Mouse (Mus musculus) CH12.LX (cell line): ENCODE results near the gene Mroh8. TPM values are rescaled to one million over a fixed set of nuclear protein-coding genes. Genes with fewer than 3 reads are reported as not detected.

Experiments
- DNase-seq: peaks from one replicate; pipeline ENCODE4 v3.0.0-alpha.2; 2013; ENCODE audit errors: extremely low read depth
- H3K27ac ChIP-seq: 2 replicates; pipeline ENCODE4 v1.5.1; 2012; ENCODE audit warnings: low read depth, mild to moderate bottlenecking, control low read depth, moderate library complexity; ENCODE audit not compliant: insufficient read depth
- H3K27me3 ChIP-seq: replicated peaks from 2 replicates; pipeline ENCODE3; 2012; ENCODE audit warnings: inconsistent platforms
- H3K36me3 ChIP-seq, 2 experiments: replicated peaks in 1 of 2; 2 replicates each; pipeline versions ENCODE3 to v1.6.1; 2012; ENCODE audit warnings: inconsistent platforms in 1 of 2, low read length in 1 of 2, mild to moderate bottlenecking in 1 of 2, mixed read lengths in 1 of 2, moderate library complexity in 1 of 2; ENCODE audit not compliant: control insufficient read depth in 1 of 2, insufficient read depth in 1 of 2
- H3K4me1 ChIP-seq, 2 experiments: 2 replicates each; pipeline ENCODE4 v1.6.1; 2012; ENCODE audit warnings: inconsistent platforms in 1 of 2, moderate library complexity in 1 of 2; ENCODE audit not compliant: insufficient read depth in 2 of 2, control insufficient read depth in 1 of 2
- H3K4me2 ChIP-seq: 2 replicates; pipeline ENCODE4 v1.6.1; 2012; ENCODE audit warnings: low read depth, mild to moderate bottlenecking, control low read depth; ENCODE audit not compliant: poor library complexity, insufficient read depth, severe bottlenecking
- H3K4me3 ChIP-seq, 3 experiments: fragments of 150-350 bp in 1 of 3; sonication (generic) in 1 of 3; replicated peaks in 1 of 3; 2 replicates each; pipeline versions ENCODE3 to v1.5.1; 2011 to 2012; ENCODE audit warnings: low read depth in 2 of 3, low read length in 2 of 3, mild to moderate bottlenecking in 2 of 3, moderate library complexity in 2 of 3, control low read depth in 1 of 3, improper control_type of control experiment in 1 of 3, inconsistent platforms in 1 of 3, mixed read lengths in 1 of 3; ENCODE audit not compliant: poor library complexity in 1 of 3
- H3K79me2 ChIP-seq: replicated peaks from 2 replicates; pipeline ENCODE4 v1.6.1; 2012; ENCODE audit warnings: mild to moderate bottlenecking, moderate library complexity; ENCODE audit not compliant: control insufficient read depth, poor library complexity, insufficient read depth, severe bottlenecking; ENCODE audit errors: extremely low read depth
- H3K9ac ChIP-seq: 2 replicates; pipeline ENCODE4 v1.6.1; 2012; ENCODE audit warnings: low read depth, mild to moderate bottlenecking, control low read depth, moderate library complexity; ENCODE audit not compliant: insufficient read depth
- H3K9me3 ChIP-seq: replicated peaks from 2 replicates; pipeline ENCODE3; 2012; ENCODE audit warnings: low read length, inconsistent platforms, mixed read lengths
- CHD1 ChIP-seq: IDR thresholded peaks from 2 replicates; pipeline ENCODE4 v1.6.1; 2012; ENCODE audit warnings: low read depth, low read length, improper control_type of control experiment, inconsistent platforms
- CHD2 ChIP-seq: IDR thresholded peaks from 2 replicates; pipeline ENCODE4 v1.6.1; 2011; ENCODE audit warnings: low read length, improper control_type of control experiment
- E2F4 ChIP-seq: IDR thresholded peaks from 2 replicates; pipeline ENCODE4 v1.6.1; 2011; ENCODE audit warnings: low read depth, low read length, improper control_type of control experiment; ENCODE audit not compliant: insufficient replicate concordance
- ELF1 ChIP-seq: IDR thresholded peaks from 2 replicates; pipeline ENCODE4 v1.6.1; 2014; ENCODE audit warnings: low read depth, mild to moderate bottlenecking, inconsistent platforms, low read length, improper control_type of control experiment
- EP300 ChIP-seq: IDR thresholded peaks from 2 replicates; pipeline ENCODE4 v1.6.1; 2011; ENCODE audit warnings: low read length, improper control_type of control experiment
- ETS1 ChIP-seq: conservative IDR thresholded peaks from 2 replicates; pipeline ENCODE4 v1.6.1; 2012; ENCODE audit warnings: low read depth, mild to moderate bottlenecking, inconsistent platforms, low read length, improper control_type of control experiment, moderate library complexity
- GABPA ChIP-seq: IDR thresholded peaks from 2 replicates; pipeline ENCODE4 v1.6.1; 2012; ENCODE audit warnings: low read depth, low read length, improper control_type of control experiment, inconsistent platforms; ENCODE audit not compliant: insufficient replicate concordance
- IRF4 ChIP-seq: IDR thresholded peaks from 2 replicates; pipeline ENCODE4 v1.6.1; 2014; ENCODE audit warnings: low read depth, mild to moderate bottlenecking, inconsistent platforms, low read length, improper control_type of control experiment
- JUN ChIP-seq: IDR thresholded peaks from 2 replicates; pipeline ENCODE4 v1.6.1; 2011; ENCODE audit warnings: low read depth, mild to moderate bottlenecking, low read length, improper control_type of control experiment, moderate library complexity; ENCODE audit not compliant: insufficient read depth
- JUND ChIP-seq: conservative IDR thresholded peaks from 2 replicates; pipeline ENCODE4 v1.6.1; 2011; ENCODE audit warnings: low read depth, low read length, improper control_type of control experiment
- KAT2A ChIP-seq: IDR thresholded peaks from 2 replicates; pipeline ENCODE4 v1.6.1; 2012; ENCODE audit warnings: low read length, improper control_type of control experiment, inconsistent platforms; ENCODE audit not compliant: insufficient replicate concordance
- MAFK ChIP-seq: IDR thresholded peaks from 2 replicates; pipeline ENCODE4 v1.6.1; 2011; ENCODE audit warnings: low read length, improper control_type of control experiment; ENCODE audit not compliant: insufficient replicate concordance
- MYC ChIP-seq: IDR thresholded peaks from 2 replicates; pipeline ENCODE4 v1.6.1; 2011; ENCODE audit warnings: low read depth, mild to moderate bottlenecking, improper control_type of control experiment, low read length
- NELFE ChIP-seq: IDR thresholded peaks from 2 replicates; pipeline ENCODE4 v1.6.1; 2011; ENCODE audit warnings: low read depth, low read length, improper control_type of control experiment
- NRF1 ChIP-seq: IDR thresholded peaks from 2 replicates; pipeline ENCODE4 v1.6.1; 2014; ENCODE audit warnings: low read depth, mild to moderate bottlenecking, inconsistent platforms, low read length, improper control_type of control experiment, moderate library complexity
- PAX5 ChIP-seq: IDR thresholded peaks from 2 replicates; pipeline ENCODE4 v1.6.1; 2012; ENCODE audit warnings: low read length, inconsistent platforms, mixed read lengths
- POLR2A ChIP-seq: IDR thresholded peaks from 2 replicates; pipeline ENCODE4 v1.6.1; 2011; ENCODE audit warnings: low read depth, mild to moderate bottlenecking, improper control_type of control experiment, low read length
- POLR2AphosphoS2 ChIP-seq: IDR thresholded peaks from 2 replicates; pipeline ENCODE4 v1.6.1; 2011; ENCODE audit warnings: low read depth, low read length, improper control_type of control experiment
- RAD21 ChIP-seq: IDR thresholded peaks from 2 replicates; pipeline ENCODE4 v1.6.1; 2011; ENCODE audit warnings: low read depth, mild to moderate bottlenecking, low read length, improper control_type of control experiment, moderate library complexity
- RCOR1 ChIP-seq: conservative IDR thresholded peaks from 2 replicates; pipeline ENCODE4 v1.6.1; 2012; ENCODE audit warnings: low read depth, mild to moderate bottlenecking, inconsistent platforms, low read length, improper control_type of control experiment
- SMC3 ChIP-seq: IDR thresholded peaks from 2 replicates; pipeline ENCODE4 v1.6.1; 2011; ENCODE audit warnings: low read depth, low read length, improper control_type of control experiment
- TBP ChIP-seq: conservative IDR thresholded peaks from 2 replicates; pipeline ENCODE4 v1.6.1; 2011; ENCODE audit warnings: low read depth, low read length, improper control_type of control experiment
- TCF12 ChIP-seq: IDR thresholded peaks from 2 replicates; pipeline ENCODE4 v1.6.1; 2014; ENCODE audit warnings: low read depth, mild to moderate bottlenecking, inconsistent platforms, low read length, improper control_type of control experiment
- UBTF ChIP-seq: IDR thresholded peaks from 2 replicates; pipeline ENCODE4 v1.6.1; 2012; ENCODE audit warnings: low read depth, mild to moderate bottlenecking, inconsistent platforms, low read length, improper control_type of control experiment, moderate library complexity
- USF1 ChIP-seq: IDR thresholded peaks from 2 replicates; pipeline ENCODE4 v1.6.1; 2014; ENCODE audit warnings: low read depth, mild to moderate bottlenecking, inconsistent platforms, low read length, improper control_type of control experiment
- ZMIZ1 ChIP-seq: IDR thresholded peaks from 2 replicates; pipeline ENCODE4 v1.6.1; 2012; ENCODE audit warnings: low read depth, mild to moderate bottlenecking, inconsistent platforms, low read length, improper control_type of control experiment
- ZNF384 ChIP-seq: IDR thresholded peaks from 2 replicates; pipeline ENCODE4 v1.6.1; 2012; ENCODE audit warnings: low read depth, low read length, improper control_type of control experiment, inconsistent platforms
- dilution Hi-C: fragments of 300-500 bp; cut with MboI; formaldehyde crosslinking; loops from 2 replicates; pipeline ENCODE4 v1.14.3; 2020; ENCODE audit warnings: low sequenced_read_pairs; ENCODE audit not compliant: extremely low pct_unique_long_range_greater_than_20kb, extremely low pct_ligation_motif_present
- in situ Hi-C: fragments of 300-500 bp; cut with MboI; formaldehyde crosslinking; loops from 3 replicates; pipeline ENCODE4 v1.14.3; 2019; ENCODE audit warnings: low sequenced_read_pairs, low pct_ligation_motif_present, low pct_unique_long_range_greater_than_20kb, mixed read lengths
- polyA plus RNA-seq: library from polyadenylated mRNA; unstranded; fragments of >175 nt; gene quantifications from 2 replicates; pipeline ENCODE4 v1.2.1, GENCODE M21; 2012; ENCODE audit warnings: low read depth; ENCODE audit not compliant: insufficient read length
- total RNA-seq, 2 experiments: library from RNA; depleted of rRNA; stranded (reverse); fragments of 300-350 nt in 1 of 2; fragments of >200 nt in 1 of 2; gene quantifications; 2 replicates each; pipeline ENCODE4 v1.2.3; 2012 to 2014

The Mroh8 gene
- total and polyA plus RNA-seq, 3 experiments, result 0.25 to 0.41 TPM; not detected in 1

GRCm38 (mm10) chr2:157306091-157307032 lies 27.0 kb upstream of the Mroh8 start:
- H3K4me1 ChIP-seq, result no peaks in the 10 kb centered on the region
- peaks cover 75 to 97% of the 10 kb centered on the region in 2 experiments for H3K36me3 ChIP-seq
- H3K27me3 ChIP-seq, result no peaks in the 10 kb centered on the region
- dilution Hi-C loops, result no loop called here
- no peak overlapping the region for H3K27ac ChIP-seq
- no peak for DNase-seq
- in situ Hi-C loops, result no loop called here
- no peak overlapping the region for H3K4me2 ChIP-seq
- peaks cover 6% of the 10 kb centered on the region; the same call in 1 of the 2 replicates for H3K79me2 ChIP-seq
- H3K4me3 ChIP-seq, result no peak overlapping the region
- H3K9me3 ChIP-seq, result no peaks in the 10 kb centered on the region
- no peak overlapping the region for H3K9ac ChIP-seq
- TF ChIP-seq EP300 (no peak), E2F4 (no peak), RAD21 (no peak), NELFE (no peak), TBP (no peak), IRF4 (no peak), ZNF384 (no peak), NRF1 (no peak), MAFK (no peak), TCF12 (no peak), JUND (no peak), UBTF (no peak), ELF1 (no peak), RCOR1 (no peak)

- dilution Hi-C loops (no loop called here), in situ Hi-C loops (no loop called here)
- H3K9ac ChIP-seq, result no peak overlapping the region
- H3K27ac ChIP-seq, result no peak overlapping the region
- H3K4me1 ChIP-seq, result no peaks in the 10 kb centered on the region
- TF ChIP-seq PAX5, result no peak
- TF ChIP-seq MYC, result no peak
- TF ChIP-seq ZMIZ1, result no peak
- no peak for TF ChIP-seq SMC3
- TF ChIP-seq JUN, result no peak
- TF ChIP-seq JUND, result no peak
- no peak for TF ChIP-seq POLR2AphosphoS2
- no peak for TF ChIP-seq GABPA
- TF ChIP-seq ZNF384, result no peak
- TF ChIP-seq IRF4, result no peak
- no peak for TF ChIP-seq TBP
- TF ChIP-seq ETS1, result no peak
- TF ChIP-seq USF1, result no peak
- no peak for TF ChIP-seq CHD2
- TF ChIP-seq CHD1, result no peak
- no peak for TF ChIP-seq POLR2A
- no peak for TF ChIP-seq KAT2A
- no peak for TF ChIP-seq MAFK
- H3K36me3 ChIP-seq, result peaks cover 72 to 93% of the 10 kb centered on the region in 2 experiments
- no peaks in the 10 kb centered on the region for H3K9me3 ChIP-seq
- peaks cover 6% of the 10 kb centered on the region; the same call in 1 of the 2 replicates for H3K79me2 ChIP-seq
- no peak for DNase-seq
- no peaks in the 10 kb centered on the region for H3K27me3 ChIP-seq
- H3K4me2 ChIP-seq, result no peak overlapping the region
- H3K4me3 ChIP-seq, result no peak overlapping the region
Observed at GRCm38 (mm10) chr2:157303096-157303495, 23.7 kb upstream of the Mroh8 start.
